In the genomic region with DNA sequence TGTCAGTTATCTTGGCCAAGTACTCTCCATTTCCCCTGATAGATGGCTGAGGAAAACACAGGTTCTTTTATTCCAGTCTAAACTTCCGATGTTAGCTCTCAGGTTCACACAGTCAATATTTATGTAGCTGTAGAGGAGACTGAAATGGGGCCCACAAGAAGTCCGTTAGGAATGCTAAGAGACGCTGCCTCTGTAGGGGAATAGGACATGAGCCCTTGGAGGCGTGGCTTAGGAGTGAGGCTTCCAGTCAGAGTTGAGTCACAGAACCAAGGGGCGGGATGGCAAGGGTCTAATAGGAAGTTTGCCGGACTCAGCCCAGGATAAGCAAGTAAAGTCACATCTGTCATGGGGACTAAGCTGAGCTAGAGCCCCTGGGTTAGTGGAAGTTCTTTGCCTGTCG, we compare ENCODE assay signal across 27 mouse cellular contexts.
DNase-seq lines count a peak whose midpoint lies in the region; ATAC-seq and TF ChIP-seq lines count a peak whose summit lies in the region.
"Had no signal": no experiment of that assay in that cellular context is flagged by ENCODE, and none has a peak within 500 bp of the region (broad histone marks: within the 10 kb centered on the region; RNA-seq: fewer than 3 reads in every experiment).

No protein-coding gene starts in this region.

- WGBS in lung, embryonic 16.5 days, result 29% methylated on average over 7 of the region's 7 CpGs
- 50% methylated on average over 7 of the region's 7 CpGs for WGBS in lung, adult 2 months

- no peak for TF ChIP-seq POLR2A in lung, adult 2 months (IDR thresholded peaks at IDR 0.05; ENCODE audit: borderline replicate concordance, extremely low read depth, low read depth, low read length)

- peak; percentile 18 for DNase-seq in embryo, embryonic 11 days
- DNase-seq in embryo, embryonic 10 days (ENCODE audit: low spot score), result no peak
- peak; percentile 34 for DNase-seq in heart, adult 11 months
- DNase-seq in heart, postnatal 36 days, result no peak
- no peak for DNase-seq in lung, adult 2 months
- DNase-seq in lung, postnatal 36 days, result peak; percentile 20
- DNase-seq in lung, postnatal 25 days (ENCODE audit: low spot score), result no peak
- DNase-seq: adrenal gland, adult 8-10 months; adrenal gland, postnatal 14 days; adrenal gland, postnatal 36 days; B cell, adult 2 months; cerebellum, adult 11-12 months; cerebellum, adult 2 months; cerebellum, adult 9-10 months; cerebellum, postnatal 10 days; cerebellum, postnatal 25 days; forebrain, postnatal 0 days had no signal

- H3K4me3 ChIP-seq in lung, embryonic 16.5 days (ENCODE audit: low read length), result no peak overlapping the region
- H3K4me3 ChIP-seq in lung, adult 2 months (replicated peaks; ENCODE audit: extremely low read depth, low read depth, low read length), result no peak overlapping the region
- H3K4me3 ChIP-seq: embryonic facial prominence, embryonic 10.5 days; embryonic facial prominence, embryonic 12.5 days; forebrain, embryonic 12.5 days; forebrain, embryonic 15.5 days had no signal

- TF ChIP-seq CTCF in lung, adult 2 months (IDR thresholded peaks at IDR 0.05; ENCODE audit: insufficient read depth, low read length), result no peak

- H3K9me3 ChIP-seq in lung, embryonic 16.5 days (ENCODE audit: control insufficient read depth, low read length), result no peaks in the 10 kb centered on the region
- H3K9me3 ChIP-seq: embryonic facial prominence, embryonic 10.5 days; embryonic facial prominence, embryonic 12.5 days; forebrain, embryonic 12.5 days; forebrain, embryonic 15.5 days had no signal

- H3K27ac ChIP-seq in lung, embryonic 16.5 days (ENCODE audit: low read length), result no peak overlapping the region
- H3K27ac ChIP-seq: embryonic facial prominence, embryonic 10.5 days; embryonic facial prominence, embryonic 12.5 days; forebrain, embryonic 12.5 days; forebrain, embryonic 15.5 days had no signal

- no peaks in the 10 kb centered on the region for H3K27me3 ChIP-seq in lung, embryonic 16.5 days (ENCODE audit: control insufficient read depth, insufficient read depth, low read depth, low read length)
- H3K27me3 ChIP-seq: CH12.LX; embryonic facial prominence, embryonic 12.5 days; forebrain, embryonic 12.5 days; forebrain, embryonic 15.5 days had no signal

- H3K9ac ChIP-seq in lung, embryonic 16.5 days (ENCODE audit: low read length), result no peak overlapping the region
- H3K9ac ChIP-seq: embryonic facial prominence, embryonic 12.5 days; forebrain, embryonic 12.5 days; forebrain, embryonic 15.5 days; forebrain, postnatal 0 days had no signal

- H3K4me1 ChIP-seq in lung, embryonic 16.5 days (replicated peaks; ENCODE audit: control insufficient read depth, insufficient read depth, low read length), result peaks cover 23% of the 10 kb centered on the region
- no peaks in the 10 kb centered on the region for H3K4me1 ChIP-seq in lung, adult 2 months (ENCODE audit: control insufficient read depth, insufficient read depth, low read length)
- H3K4me1 ChIP-seq: embryonic facial prominence, embryonic 10.5 days; embryonic facial prominence, embryonic 12.5 days; forebrain, embryonic 12.5 days; forebrain, embryonic 15.5 days had no signal

- no peak overlapping the region for H3K4me2 ChIP-seq in lung, embryonic 16.5 days (ENCODE audit: low read depth, low read length)
- H3K4me2 ChIP-seq: embryonic facial prominence, embryonic 12.5 days; forebrain, embryonic 12.5 days; forebrain, embryonic 15.5 days had no signal

- no peaks in the 10 kb centered on the region for H3K36me3 ChIP-seq in lung, embryonic 16.5 days (ENCODE audit: control insufficient read depth, insufficient read depth, low read length)
- H3K36me3 ChIP-seq: embryonic facial prominence, embryonic 10.5 days; embryonic facial prominence, embryonic 12.5 days; forebrain, embryonic 12.5 days; forebrain, embryonic 15.5 days; G1E had no signal

- ATAC-seq in lung, embryonic 16.5 days (ENCODE audit: low read depth), result peak; percentile 51; the same call in 1 of the 2 replicates
- ATAC-seq: activated CD4-positive, CD25-positive, alpha-beta regulatory T cell, adult 4 months; CD4-positive, CD25-positive, alpha-beta regulatory T cell, adult 4 months; forebrain, embryonic 15.5 days; forebrain, postnatal 0 days; Patski had no signal

- intact Hi-C loops in heart, postnatal 36 days (cut with DNase I), result no loop called here

Comparison
In these comparisons a context has a peak if more than half of its experiments do, and no peak if none do; other contexts are left out.
1. DNase-seq: peak in embryo, embryonic 11 days (single experiment), heart, adult 11 months (single experiment) and lung, postnatal 36 days (single experiment); none in embryo, embryonic 10 days (single experiment), heart, postnatal 36 days (0 of 2), lung, adult 2 months (single experiment) and lung, postnatal 25 days (single experiment).